Mouse (Mus musculus) ovary, postnatal 14 days (tissue): ENCODE results near the gene Mpl.

ENCODE experiments used
- DNase-seq: peaks from one replicate; pipeline ENCODE4 v3.0.0; 2022; ENCODE audit warnings: low spot score

Gene Mpl

DNA sequence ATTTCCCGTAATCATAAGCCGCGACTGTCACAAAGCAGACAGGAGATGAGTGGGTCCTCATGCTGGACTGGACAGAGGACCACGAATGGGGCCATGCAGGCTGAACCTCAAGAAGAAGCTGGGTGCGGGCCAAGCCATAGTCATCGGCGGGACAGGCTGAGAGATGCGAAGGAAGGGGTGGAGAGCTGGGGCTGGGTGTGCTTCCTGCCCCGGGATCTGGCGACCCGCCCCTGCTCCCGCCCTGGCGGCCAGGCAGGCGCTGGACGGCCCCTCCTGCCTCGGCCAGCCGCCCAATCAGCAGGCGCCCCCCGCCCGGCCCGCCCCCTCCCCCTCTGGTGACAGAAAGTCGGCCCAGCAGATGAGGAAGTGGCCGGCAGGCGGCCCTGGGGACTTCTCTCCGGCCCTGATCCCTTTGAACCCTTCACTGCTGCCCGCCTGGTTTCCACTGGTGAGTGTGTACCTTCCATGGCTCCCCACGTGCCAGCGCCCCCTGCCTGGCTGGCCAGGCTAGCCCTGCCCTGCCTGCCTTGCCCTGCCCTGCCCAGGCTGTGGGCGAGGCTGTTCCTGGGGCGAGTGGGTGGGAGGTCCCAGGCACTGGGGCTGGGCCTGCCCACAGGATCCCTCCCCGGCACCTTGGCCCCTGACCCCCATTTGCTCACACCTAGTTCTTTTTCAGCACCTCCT is 29.4 kb downstream of the Mpl start, which contains the start of gene Elovl1:
Elovl1 (plus strand) TSS at position 326 of the 684 bp plus-strand sequence.
- DNase-seq: peak; percentile 85

DNA sequence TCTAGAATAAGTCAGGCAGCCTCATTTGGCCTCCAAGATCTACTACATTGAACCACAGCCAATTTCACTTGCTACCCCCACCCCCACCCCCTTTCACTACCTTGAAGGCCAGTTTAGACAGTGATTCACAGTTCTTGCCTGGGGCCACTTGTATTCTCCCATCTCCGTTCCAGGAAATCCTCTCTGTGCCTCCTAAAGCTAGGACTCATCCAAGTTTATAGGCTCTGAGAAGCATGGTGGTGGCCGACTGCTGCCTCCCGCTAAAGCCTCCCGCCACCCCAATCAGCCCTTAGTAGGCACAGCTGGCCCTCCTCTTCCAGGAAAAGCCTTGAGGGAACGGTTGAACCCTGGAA is 29.9 kb downstream of the Mpl start:
- no peak for DNase-seq

DNA sequence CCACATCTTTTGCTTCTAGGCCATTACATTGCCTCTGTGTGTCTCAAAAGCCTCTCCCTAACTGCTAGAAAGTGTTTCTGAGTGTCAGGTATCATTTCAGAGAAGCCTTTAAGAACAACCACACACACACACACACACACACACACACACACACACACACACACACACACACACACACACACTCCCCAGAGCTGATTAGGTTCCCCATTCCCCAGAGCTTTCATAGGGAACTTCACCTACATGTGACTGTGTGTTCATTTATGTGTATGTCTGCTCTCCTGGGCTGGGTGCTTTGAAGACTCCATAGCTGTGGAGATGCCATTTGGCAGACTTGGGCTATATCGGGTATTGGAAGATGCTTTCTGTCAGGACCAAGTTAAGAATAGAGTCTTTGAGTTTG is 31.9 kb downstream of the Mpl start:
- DNase-seq: no peak

DNA sequence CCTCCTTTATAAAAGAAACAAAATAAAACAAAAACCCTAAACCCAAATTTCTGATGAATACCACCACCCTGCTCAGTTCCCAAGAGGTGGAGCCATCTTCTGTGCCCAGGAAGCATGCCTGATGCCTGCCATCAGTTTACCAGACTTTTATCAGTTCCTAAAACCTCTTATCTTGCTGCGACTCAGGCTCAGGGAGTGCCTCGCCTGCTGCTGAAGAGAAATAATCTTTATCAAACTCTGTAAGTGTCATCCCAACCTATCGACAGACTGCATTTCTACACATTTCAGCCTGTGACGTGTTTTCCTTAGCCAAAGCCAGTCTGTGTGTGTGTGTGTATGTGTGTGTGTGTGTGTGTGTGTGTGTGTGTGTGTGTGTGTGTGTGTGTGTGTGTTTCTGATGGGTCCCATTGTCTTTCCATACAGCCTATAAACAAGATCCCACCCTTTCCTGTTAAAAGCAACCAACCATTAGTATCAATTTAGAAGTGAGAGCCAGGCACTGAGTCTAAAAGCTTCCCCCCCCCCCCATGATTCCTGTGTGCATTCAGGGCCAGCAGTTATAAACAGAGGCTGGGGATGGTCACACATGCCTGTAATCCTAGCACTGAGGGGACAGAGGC is 32.7 kb downstream of the Mpl start:
- DNase-seq: no peak

DNA sequence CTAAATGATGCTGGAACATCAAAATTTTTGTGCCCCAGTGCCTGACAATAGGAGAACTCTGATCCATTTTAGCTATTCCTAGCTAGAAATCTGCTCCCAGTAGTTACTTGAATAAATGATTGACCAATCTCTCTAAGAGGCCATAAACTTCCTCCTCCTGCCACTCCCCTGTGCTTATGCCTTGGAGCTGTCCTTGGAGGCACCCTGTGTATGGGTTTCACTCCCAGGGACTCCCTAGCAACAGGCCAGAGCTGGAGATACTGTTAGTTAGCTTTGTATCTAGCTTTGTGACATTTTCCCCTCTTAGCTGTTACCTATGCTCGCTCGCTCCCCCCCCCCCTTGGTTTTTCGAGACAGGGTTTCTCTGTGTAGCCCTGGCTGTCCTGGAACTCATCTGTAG is 35.9 kb downstream of the Mpl start:
- no peak for DNase-seq

DNA sequence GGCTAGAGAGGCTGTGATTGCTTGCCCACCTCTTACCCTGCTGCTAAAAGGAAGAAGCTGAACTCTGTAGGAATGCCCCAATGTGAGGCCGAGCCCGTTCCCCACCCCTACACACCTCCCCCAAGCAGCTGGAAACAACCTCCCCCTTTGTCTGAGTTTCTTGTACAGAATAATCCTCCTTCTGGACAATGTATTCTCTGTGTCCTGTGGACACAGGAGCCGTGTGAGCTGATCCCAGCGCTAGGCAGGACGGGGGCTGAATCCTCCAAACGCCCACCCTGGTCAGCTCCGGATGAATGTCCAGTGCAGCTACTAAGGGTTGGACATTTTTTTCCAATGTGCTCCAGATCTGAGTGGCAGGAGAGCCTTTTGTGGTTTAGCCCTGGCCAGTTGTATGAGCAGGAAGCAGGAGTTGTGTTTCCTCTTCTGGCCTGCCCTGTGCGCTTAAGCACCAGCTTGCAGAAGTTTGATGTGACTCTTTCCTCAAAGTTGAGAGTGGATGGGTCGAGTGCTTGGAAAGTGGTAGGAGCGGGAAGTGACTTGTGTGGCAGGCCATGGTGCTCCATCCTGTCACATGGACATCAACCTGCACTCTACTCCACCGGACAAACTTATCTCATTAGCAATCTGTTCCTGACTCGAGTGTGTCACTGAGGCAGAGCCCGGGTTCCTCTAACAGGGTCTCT is 40.1 kb downstream of the Mpl start:
- no peak for DNase-seq

DNA sequence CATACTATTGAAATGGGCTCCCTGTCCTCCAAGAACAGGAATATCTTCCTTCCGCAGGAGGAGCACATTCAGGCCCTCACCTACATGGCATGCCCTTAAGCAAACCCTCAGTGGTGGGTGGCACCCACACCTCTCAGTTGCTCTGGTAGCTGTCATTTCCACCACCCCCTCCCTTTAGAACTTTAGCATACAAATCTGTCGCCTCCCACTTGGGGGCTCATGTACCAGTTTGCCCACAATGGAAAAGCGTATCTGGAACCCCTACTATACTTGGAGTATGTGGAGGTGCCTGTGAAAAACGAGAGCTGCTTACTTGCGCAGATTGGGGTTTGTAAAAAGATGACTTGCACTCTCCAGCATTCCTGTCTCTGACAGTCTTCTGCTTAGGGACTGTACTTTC is 41.0 kb downstream of the Mpl start:
- DNase-seq: no peak

DNA sequence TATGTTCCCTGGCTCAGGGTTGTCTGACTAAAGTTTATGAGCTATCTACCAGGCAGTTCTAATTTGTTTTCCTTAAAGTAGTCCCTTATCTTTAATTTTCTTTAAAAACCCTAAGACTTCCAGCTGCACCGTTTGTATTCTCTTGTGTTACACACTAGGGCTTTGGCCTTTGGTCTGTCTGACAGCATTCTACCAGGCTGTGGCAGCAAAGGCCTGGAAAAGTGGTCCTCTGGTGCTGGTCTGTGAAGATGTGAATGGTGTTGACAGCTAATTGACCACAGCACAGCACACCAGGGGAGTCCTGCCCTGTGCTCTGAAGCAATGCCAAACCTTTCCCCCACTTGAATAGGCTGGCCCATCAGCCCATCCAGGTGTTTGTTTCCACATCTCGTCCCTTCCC is 41.5 kb downstream of the Mpl start:
- no peak for DNase-seq

DNA sequence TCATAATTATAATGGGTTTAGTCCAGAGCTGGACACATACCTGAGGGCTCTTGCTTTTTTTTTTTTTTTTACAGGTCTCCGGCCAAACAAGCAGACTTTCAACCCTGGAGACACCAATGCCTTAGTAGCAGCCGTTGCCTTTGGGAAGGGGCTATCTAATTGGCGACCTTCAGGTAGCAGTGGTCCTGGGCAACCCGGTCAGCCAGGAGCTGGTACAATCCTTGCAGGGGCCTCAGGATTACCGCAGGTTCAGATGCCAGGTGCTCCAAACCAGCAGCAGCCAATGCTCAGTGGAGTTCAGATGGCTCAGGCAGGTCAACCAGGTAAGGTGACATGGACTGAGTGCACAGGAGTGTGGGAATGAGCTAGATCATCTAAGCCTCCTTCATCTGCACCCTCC is 43.8 kb downstream of the Mpl start:
- no peak for DNase-seq

DNA sequence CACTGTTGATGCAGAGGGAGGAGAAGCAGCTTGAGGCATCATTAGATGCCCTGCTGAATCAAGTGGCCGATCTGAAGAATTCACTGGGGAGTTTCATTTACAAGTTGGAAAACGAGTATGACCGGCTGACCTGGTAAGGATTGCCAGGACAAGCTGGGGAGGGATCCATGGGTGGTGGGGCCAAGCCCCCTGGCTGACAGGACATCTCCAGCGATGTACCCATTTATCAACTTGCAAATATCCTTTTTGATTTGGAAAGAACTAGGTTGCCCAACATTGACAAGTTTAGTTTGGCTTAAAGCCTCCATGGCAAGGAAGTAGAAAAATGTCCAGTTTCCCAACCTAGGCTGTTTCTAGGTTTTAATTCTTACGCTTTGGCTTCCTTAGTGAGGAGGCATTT is 46.4 kb downstream of the Mpl start:
- DNase-seq: no peak

DNA sequence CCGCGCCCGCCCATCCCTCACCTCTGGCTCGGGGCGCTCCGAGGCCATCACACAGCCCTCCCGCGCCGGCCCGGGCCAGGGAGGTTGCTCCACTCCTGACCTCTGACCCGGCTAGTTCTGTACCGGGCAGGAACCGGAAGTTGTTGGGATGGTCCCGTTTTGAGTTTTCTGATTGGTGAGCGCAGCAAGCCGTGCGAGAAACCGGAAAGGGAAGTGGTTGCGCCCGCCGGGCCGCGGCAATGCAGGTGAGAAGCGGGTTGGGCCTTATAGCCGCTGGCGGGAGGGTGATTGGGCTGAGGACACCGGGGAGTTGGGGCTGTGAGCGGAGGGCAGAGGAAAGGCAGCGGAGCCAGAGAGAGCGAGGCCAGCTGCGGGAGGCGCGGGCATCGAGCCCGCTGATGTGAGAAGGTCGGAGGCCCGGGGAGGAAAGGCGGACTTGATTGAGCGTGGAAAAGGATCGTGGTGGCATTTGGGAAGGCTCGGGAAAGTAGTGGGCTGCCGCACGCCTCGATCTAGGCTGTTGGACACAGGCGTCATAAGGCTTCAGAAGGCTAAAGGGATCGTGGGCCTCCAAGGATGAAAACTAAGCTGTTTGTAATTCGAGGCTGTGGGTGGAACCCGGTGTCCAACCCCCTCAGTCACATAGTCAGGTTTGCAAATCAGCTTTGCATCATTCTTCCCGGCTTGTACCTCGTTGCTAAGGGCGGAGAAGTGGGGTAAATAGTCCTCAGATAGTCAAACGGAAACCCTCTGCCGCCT is 48.0 kb downstream of the Mpl start, which contains the start of the genes Szt2 and Med8:
Szt2 (minus strand) TSS at position 132 of the 759 bp plus-strand sequence.
Med8 (plus strand) TSS at position 196 of the 759 bp plus-strand sequence.
- peak; percentile 84 for DNase-seq

DNA sequence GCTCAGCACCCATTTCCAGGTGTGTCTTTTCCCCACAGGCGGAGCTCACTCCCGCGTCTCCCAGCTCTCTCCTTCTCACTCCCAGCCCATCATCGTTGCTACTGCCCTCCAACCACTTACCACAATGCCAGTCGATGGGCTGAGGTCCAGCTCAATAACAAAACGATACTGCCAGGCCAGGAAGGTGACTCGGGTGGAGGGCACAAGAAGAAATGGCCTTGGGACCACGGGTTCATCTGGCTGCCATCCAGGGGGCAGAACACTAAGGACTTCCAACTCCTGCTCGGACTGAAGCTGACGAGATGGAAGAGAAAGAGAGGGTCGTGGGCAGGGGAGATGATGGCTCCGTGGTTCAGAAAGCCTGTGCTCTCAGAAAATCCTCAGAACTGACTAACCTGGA is 54.6 kb downstream of the Mpl start:
- no peak for DNase-seq

DNA sequence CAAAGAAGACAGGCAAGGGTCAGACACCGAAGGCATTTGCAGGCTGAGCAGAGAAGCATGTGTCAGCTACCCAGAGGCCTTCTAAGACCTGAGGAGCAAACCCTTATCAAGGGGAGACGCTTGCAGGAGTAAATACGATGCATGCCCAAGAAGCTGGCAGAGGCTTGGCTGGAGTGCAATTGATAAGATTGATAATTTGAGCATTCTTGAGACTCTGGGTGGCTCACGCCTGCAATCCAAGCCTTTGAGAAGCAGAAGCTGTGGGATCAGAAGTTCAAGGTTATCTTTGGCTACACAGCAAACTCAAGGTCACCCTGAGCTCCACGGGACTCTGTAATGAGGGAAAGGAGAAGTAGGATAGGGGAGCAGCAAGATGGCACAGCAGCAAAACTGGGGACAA is 55.4 kb downstream of the Mpl start:
- no peak for DNase-seq

DNA sequence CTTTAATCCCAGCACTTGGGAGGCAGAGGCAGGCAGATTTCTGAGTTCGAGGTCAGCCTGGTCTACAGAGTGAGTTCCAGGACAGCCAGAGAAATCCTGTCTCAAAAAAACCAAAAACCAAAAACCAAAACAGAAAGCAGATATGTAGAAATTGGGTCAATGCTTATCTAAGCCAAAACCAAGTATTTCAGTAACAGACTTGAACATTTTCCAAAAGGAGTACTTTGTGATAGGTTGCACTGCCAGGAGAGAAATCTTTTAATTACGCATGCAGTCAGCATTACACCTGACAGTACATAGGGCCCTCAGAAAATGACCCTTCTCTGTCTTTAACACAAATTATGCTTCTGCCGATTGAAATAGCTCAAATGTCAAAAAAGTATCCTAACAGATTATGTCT is 55.9 kb downstream of the Mpl start:
- no peak for DNase-seq

DNA sequence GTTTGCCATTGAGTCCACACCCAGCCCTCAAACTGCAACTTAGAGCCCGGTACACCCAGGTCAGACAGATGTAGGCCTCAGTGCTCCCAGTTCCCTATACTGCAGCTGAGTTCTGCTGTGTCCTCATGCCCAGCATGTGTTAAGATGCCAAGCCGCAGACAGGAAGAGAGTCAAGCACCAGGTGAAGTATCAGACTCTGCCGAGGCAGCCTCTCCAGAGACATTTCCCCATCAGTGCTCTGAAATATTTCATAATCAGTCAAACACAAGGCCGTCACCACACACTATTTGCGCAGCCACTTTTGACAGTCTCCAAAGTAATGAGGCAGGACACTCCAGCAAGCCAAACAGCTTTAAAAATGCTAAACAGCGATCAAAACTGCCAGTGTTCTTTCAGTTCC is 58.9 kb downstream of the Mpl start:
- DNase-seq: no peak

DNA sequence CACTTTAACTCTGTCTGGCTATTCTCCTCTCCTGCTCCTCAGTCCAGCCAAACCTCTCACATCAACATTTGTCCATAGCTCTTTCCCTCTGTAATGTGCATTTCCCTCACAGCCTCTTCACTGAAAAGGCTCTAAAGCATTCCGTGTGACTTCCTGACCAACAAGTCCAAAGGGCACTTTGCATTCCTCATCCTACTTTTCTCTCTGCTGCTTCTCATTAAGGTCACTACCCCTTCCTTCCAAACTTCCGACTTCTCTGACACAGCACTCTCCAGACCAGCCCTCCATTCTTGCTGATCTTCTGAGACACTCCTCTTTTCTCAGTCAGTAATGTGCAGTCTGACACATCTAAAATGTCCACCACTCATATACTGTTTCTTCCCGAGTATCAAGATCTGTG is 60.9 kb downstream of the Mpl start:
- DNase-seq: no peak

DNA sequence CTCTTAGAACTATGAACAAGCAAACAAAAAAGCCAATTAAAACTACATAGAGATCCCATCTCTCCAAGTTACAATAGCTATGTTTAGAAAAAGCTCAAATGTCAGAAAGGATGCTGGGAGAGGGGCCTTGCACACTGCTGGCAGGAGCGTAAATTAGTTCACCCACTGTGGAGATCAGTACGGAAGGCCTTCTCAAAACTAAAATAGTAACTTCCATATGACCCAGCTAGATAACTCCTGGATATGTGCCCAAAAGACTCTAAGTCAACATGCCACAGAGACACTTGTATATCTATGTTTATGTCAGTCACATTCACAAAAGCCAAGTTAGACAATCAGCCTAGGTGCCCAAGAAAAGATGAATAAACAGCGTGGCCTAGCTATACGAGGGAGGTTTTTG is 62.0 kb downstream of the Mpl start:
- DNase-seq: no peak

DNA sequence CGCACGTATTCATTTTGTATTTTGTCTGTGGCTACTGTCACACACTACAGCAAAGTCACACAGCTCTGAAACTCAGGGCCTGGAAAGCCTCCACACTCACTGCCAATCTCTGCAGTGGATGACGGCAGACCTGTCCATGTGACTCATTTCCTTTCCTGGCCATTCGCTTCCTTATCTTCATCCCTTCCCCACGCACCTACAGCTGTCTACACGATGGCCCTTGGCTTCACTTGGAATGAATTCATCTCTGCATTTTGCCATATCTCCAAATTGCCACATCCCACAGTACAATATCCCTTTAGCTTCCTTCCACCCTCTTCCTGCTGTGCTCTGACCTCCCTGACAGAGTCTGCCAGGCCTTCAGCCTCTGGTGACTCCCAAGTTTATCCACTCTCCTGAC is 62.8 kb downstream of the Mpl start:
- DNase-seq: no peak
